Mouse (Mus musculus) neural tube, embryonic 15.5 days (tissue): ENCODE data around the gene Zic4. TPM values are rescaled to one million over a fixed set of nuclear protein-coding genes. Genes with fewer than 3 reads are reported as not detected.

Experiments used
- ATAC-seq: fragments of 200-750 bp; cut with Nextera tagmentation; 2 replicates; pipeline ENCODE4 v1.8.0; 2017; ENCODE audit warnings: mild to moderate bottlenecking, moderate TSS enrichment, moderate library complexity; ENCODE audit not compliant: low FRiP score
- H3K27ac ChIP-seq: fragments of 300-500 bp; sonication (generic); replicated peaks from 2 replicates; pipeline ENCODE4 v1.5.1; 2015; ENCODE audit warnings: mild to moderate bottlenecking, inconsistent platforms
- H3K27me3 ChIP-seq: fragments of 300-500 bp; sonication (generic); replicated peaks from 2 replicates; pipeline ENCODE4 v1.6.1; 2015; ENCODE audit warnings: inconsistent platforms
- H3K36me3 ChIP-seq: fragments of 300-500 bp; sonication (generic); 2 replicates; pipeline ENCODE4 v1.6.1; 2015; ENCODE audit warnings: inconsistent platforms
- H3K4me1 ChIP-seq: fragments of 300-500 bp; sonication (generic); 2 replicates; pipeline ENCODE4 v1.6.1; 2015; ENCODE audit warnings: inconsistent platforms
- H3K4me2 ChIP-seq: fragments of 300-500 bp; sonication (generic); 2 replicates; pipeline ENCODE4 v1.6.1; 2015; ENCODE audit warnings: inconsistent platforms, mild to moderate bottlenecking, moderate library complexity
- H3K4me3 ChIP-seq: fragments of 300-500 bp; sonication (generic); replicated peaks from 2 replicates; pipeline ENCODE4 v1.5.1; 2015; ENCODE audit warnings: mild to moderate bottlenecking, inconsistent platforms
- H3K9ac ChIP-seq: fragments of 300-500 bp; sonication (generic); replicated peaks from 2 replicates; pipeline ENCODE4 v1.6.1; 2015; ENCODE audit warnings: mild to moderate bottlenecking, inconsistent platforms
- H3K9me3 ChIP-seq: fragments of 300-500 bp; sonication (generic); replicated peaks from 2 replicates; pipeline ENCODE4 v1.6.1; 2016; ENCODE audit warnings: inconsistent platforms
- WGBS: fragments of 180-500 bp; shearing (Covaris S2); methylation state at CpG from one replicate; pipeline ENCODE4 v1.1.7; 2015; ENCODE audit warnings: mixed read lengths; 5-methylcytosine and 5-hydroxymethylcytosine counted together
- polyA plus RNA-seq: library from polyadenylated mRNA; unstranded; fragments of >200 nt; fragmentation: Nextera tagmentation; extraction: Ambion mirVana; gene quantifications from 2 replicates; pipeline ENCODE4 v1.2.1, GENCODE M21; 2015

The Zic4 gene
- polyA plus RNA-seq, 1 experiment from 2014 or later = 44.9 TPM

GRCm38 (mm10) chr9:91382111-91382379 lies 19.8 kb downstream of the Zic4 start:
- Histone ChIP-seq H3K4me1 (peaks cover 30% of the 10 kb centered on the region), H3K27ac (peak overlapping the region; percentile 95), H3K36me3 (no peaks in the 10 kb centered on the region), H3K9ac (peak overlapping the region; percentile 57), H3K4me2 (peak overlapping the region; percentile 71), H3K27me3 (peaks cover 51% of the 10 kb centered on the region), H3K4me3 (peak overlapping the region; percentile 49), H3K9me3 (no peaks in the 10 kb centered on the region)
- ATAC-seq = no peak
- WGBS = 2% methylated on average over 2 of the region's 2 CpGs

GRCm38 (mm10) chr9:91382471-91383255 lies 20.4 kb downstream of the Zic4 start:
- Histone ChIP-seq H3K36me3 (no peaks in the 10 kb centered on the region), H3K4me1 (peaks cover 34% of the 10 kb centered on the region), H3K27me3 (peaks cover 53% of the 10 kb centered on the region), H3K27ac (peak overlapping the region; percentile 95), H3K9ac (peak overlapping the region; percentile 37), H3K4me2 (peak overlapping the region; percentile 71), H3K9me3 (no peaks in the 10 kb centered on the region), H3K4me3 (peak overlapping the region; percentile 49)
- no peak for ATAC-seq
- 3% methylated on average over 24 of the region's 24 CpGs for WGBS

DNA sequence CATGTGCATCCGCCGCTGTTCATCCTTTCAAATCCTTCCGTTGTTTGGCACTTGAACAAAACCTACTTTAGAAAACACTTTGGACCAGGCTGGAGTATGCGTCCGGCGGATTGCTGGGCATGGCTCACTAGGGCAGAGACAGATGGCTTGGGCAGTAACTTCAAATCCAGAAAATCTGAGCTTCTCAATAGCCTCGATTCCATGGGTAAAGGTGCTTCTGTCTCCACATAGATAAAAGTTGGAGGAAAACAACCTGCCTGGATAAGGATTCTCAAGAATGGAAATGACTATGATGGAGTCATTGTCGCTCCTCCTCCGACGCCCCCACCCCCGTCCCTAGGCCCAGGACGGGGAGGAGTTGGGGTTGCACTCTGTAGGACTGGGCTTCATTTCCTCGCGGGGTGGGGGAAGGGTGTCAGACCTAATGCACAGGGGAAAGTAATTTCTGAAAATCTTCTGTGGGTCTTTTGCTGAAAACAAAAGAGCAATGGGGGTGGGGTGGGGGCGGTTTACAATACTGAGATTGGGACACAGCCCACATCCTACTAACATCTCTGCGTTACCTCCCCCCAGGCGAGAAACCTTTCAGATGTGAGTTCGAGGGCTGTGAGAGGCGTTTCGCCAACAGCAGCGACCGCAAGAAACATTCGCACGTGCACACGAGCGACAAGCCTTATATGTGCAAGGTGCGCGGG lies 21.4 kb downstream of the Zic4 start:
- peak overlapping the region; percentile 95 for H3K27ac ChIP-seq
- peak overlapping the region; percentile 71 for H3K4me2 ChIP-seq
- H3K36me3 ChIP-seq = no peaks in the 10 kb centered on the region
- H3K27me3 ChIP-seq = peaks cover 57% of the 10 kb centered on the region
- H3K9ac ChIP-seq = peak overlapping the region; percentile 37
- H3K4me1 ChIP-seq = peaks cover 28% of the 10 kb centered on the region
- 0 out of 2 replicates have a peak, but pooled peaks have one; percentile 2 for ATAC-seq
- H3K4me3 ChIP-seq = peak overlapping the region; percentile 49
- under 1% methylated on average over 28 of the region's 28 CpGs for WGBS
- H3K9me3 ChIP-seq = no peaks in the 10 kb centered on the region

DNA sequence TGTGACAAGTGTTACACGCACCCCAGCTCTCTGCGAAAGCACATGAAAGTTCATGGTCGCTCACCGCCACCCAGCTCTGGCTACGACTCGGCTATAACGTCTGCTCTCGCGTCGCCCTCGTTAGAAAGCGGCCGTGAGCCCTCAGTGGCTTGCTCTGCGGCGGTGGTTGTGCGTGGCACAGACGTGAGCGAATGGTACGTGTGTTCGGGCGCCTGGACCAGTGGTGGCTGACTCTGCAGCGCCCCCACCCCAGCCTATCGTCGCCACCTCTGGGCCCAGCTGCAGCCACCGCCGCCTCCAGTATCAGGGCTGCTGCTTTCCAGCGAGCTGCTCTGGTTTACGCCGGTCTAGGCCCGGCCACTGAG lies 21.9 kb downstream of the Zic4 start:
- peaks cover 23% of the 10 kb centered on the region for H3K4me1 ChIP-seq
- peak overlapping the region; percentile 71 for H3K4me2 ChIP-seq
- H3K27me3 ChIP-seq = peaks cover 58% of the 10 kb centered on the region
- peak overlapping the region; percentile 49 for H3K4me3 ChIP-seq
- no peaks in the 10 kb centered on the region for H3K36me3 ChIP-seq
- 1% methylated on average over 30 of the region's 30 CpGs for WGBS
- no peaks in the 10 kb centered on the region for H3K9me3 ChIP-seq
- peak overlapping the region; percentile 95 for H3K27ac ChIP-seq
- H3K9ac ChIP-seq = peak overlapping the region; percentile 37
- ATAC-seq = peak; percentile 46

DNA sequence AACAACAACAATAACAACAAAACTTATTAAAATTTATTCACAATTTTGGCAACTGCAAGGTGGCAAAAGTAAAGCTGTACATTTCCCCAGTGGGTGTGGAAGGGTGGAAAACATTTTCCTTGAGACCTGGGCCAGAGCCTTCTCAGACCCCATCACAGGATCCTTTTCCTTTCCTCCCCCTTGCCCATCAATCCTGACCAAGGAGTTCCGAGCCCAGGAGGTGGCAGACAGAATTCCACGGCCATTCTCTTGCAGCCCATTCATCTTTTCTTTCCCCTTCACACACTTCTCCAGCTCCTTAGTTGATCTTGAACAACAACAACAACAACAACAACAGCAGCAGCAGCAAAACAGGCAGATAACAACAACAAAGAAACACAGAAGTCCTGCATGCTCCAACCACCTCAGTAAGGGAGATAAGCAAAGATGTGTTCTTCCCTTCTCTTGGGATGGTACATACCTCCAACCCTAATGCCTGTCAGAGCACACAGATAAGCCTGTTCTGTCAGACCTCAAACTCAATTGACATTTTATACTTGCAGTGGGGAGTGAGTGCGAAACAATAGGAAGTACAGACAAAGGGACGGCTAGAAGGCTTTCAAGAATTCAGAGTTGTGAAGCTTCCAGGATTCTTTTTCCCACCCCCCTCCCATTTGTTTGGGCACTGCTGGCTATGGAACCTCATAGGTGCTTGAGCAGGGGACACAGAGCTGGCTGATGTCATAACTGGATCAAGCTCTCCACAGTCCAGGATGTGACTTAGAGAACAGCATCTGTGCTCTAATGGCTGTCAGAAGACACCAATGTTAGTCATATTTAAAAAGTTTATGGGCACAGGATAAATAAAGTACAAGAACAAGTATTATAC lies 22.7 kb downstream of the Zic4 start:
- Histone ChIP-seq H3K36me3 (no peaks in the 10 kb centered on the region), H3K4me1 (peaks cover 20% of the 10 kb centered on the region), H3K9me3 (no peaks in the 10 kb centered on the region), H3K4me3 (no peak overlapping the region), H3K27me3 (peaks cover 62% of the 10 kb centered on the region), H3K9ac (no peak overlapping the region), H3K4me2 (no peak overlapping the region), H3K27ac (peak overlapping the region; percentile 95)
- WGBS = 15% methylated on average over 4 of the region's 4 CpGs
- no peak for ATAC-seq

- WGBS = 6% methylated on average over 8 of the region's 8 CpGs
Observed at GRCm38 (mm10) chr9:91385561-91386430, 23.6 kb downstream of the Zic4 start.

GRCm38 (mm10) chr9:91386502-91386890 lies 24.3 kb downstream of the Zic4 start:
- Histone ChIP-seq H3K4me2 (peak overlapping the region; percentile 44), H3K36me3 (no peaks in the 10 kb centered on the region), H3K4me3 (peak overlapping the region; percentile 19; the same call in 1 of the 2 replicates), H3K27ac (peak overlapping the region; percentile 95), H3K4me1 (peaks cover 17% of the 10 kb centered on the region), H3K27me3 (peaks cover 67% of the 10 kb centered on the region), H3K9ac (0 out of 2 replicates have a peak overlapping the region, but pooled peaks have one; percentile 5), H3K9me3 (no peaks in the 10 kb centered on the region)
- WGBS = 5% methylated on average over 17 of the region's 17 CpGs
- no peak for ATAC-seq

More at GRCm38 (mm10) chr9:91385561-91386430, 23.6 kb downstream of the Zic4 start:
- ATAC-seq = no peak
- no peaks in the 10 kb centered on the region for H3K9me3 ChIP-seq
- H3K36me3 ChIP-seq = no peaks in the 10 kb centered on the region
- peak overlapping the region; percentile 44 for H3K4me2 ChIP-seq
- no peak overlapping the region for H3K9ac ChIP-seq
- peak overlapping the region; percentile 95 for H3K27ac ChIP-seq
- H3K4me1 ChIP-seq = peaks cover 20% of the 10 kb centered on the region
- no peak overlapping the region for H3K4me3 ChIP-seq
- H3K27me3 ChIP-seq = peaks cover 65% of the 10 kb centered on the region

DNA sequence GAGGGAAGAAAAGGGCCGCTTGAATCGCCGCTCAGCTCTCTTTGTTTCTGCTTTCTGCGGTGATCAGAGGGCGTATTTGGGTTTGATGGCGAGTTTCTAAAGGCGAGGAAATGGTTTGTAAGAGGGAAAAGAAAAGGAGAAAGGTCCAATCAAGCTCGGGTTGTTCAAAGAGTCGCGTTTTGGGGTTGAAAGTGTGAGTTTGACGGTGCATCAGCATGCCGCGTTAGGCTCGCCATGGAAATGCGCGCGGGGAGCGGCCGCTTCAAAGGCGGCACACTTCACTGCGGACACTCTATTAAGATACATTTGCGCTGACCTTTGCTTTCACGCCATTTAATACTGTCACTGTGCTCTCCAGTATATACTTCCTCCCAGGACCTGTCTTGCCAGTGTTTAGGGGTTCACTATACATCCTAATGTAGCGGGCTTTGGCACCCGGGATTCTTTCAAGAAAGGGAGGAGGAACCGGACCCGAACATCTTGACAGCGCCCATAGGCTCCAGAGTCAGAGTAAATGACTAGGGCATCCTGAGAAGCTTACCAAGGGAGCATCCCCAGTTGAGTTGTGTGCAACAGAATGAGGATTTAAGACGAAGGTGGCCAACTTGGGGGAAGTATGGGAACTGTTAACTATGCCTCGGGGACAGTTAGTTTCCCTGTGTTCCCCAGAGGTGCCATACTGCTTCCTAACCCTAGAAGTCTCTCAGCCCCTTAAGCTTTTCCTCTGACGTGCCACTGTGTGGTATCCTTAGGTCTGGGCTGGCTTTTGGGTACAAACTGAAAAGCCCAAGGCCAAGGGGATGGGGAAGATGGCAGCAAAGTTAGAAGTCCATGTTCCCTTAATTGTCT lies 24.9 kb downstream of the Zic4 start:
- H3K9ac ChIP-seq = 0 out of 2 replicates have a peak overlapping the region, but pooled peaks have one; percentile 5
- H3K36me3 ChIP-seq = no peaks in the 10 kb centered on the region
- peak overlapping the region; percentile 44 for H3K4me2 ChIP-seq
- peak overlapping the region; percentile 95 for H3K27ac ChIP-seq
- H3K27me3 ChIP-seq = peaks cover 73% of the 10 kb centered on the region
- peak overlapping the region; percentile 19; the same call in 1 of the 2 replicates for H3K4me3 ChIP-seq
- peaks cover 16% of the 10 kb centered on the region for H3K4me1 ChIP-seq
- 5% methylated on average over 31 of the region's 31 CpGs for WGBS
- H3K9me3 ChIP-seq = no peaks in the 10 kb centered on the region
- no peak for ATAC-seq

DNA sequence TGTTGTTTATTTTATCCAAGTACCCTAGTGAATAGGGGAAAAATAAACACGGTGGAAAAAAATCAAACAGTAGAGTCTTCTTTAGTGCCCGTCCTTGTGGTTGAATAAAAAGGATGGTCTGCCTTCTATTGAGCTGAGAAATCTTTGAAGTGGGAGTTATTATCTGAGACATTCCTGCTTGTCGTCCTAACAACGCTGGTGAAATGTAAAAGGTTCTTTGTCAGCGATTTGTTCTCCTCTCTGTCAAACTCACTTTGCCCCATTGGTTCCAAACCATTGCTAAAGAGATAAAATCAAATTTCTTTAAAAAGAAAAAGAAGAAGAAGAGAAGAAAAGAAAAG lies 25.5 kb downstream of the Zic4 start:
- WGBS = 11% methylated on average over 5 of the region's 5 CpGs
- no peak for ATAC-seq
- no peaks in the 10 kb centered on the region for H3K9me3 ChIP-seq
- H3K4me3 ChIP-seq = no peak overlapping the region
- no peak overlapping the region for H3K9ac ChIP-seq
- peak overlapping the region; percentile 44 for H3K4me2 ChIP-seq
- peak overlapping the region; percentile 95 for H3K27ac ChIP-seq
- no peaks in the 10 kb centered on the region for H3K36me3 ChIP-seq
- H3K4me1 ChIP-seq = peaks cover 16% of the 10 kb centered on the region
- H3K27me3 ChIP-seq = peaks cover 73% of the 10 kb centered on the region

- H3K9me3 ChIP-seq = no peaks in the 10 kb centered on the region
- WGBS = 11% methylated on average over 4 of the region's 4 CpGs
- H3K4me2 ChIP-seq = no peak overlapping the region
- H3K27ac ChIP-seq = 0 out of 2 replicates have a peak overlapping the region, but pooled peaks have one; percentile 20
- ATAC-seq = no peak
- H3K4me1 ChIP-seq = peaks cover 16% of the 10 kb centered on the region
- no peak overlapping the region for H3K4me3 ChIP-seq
- H3K36me3 ChIP-seq = no peaks in the 10 kb centered on the region
- no peak overlapping the region for H3K9ac ChIP-seq
- H3K27me3 ChIP-seq = peaks cover 76% of the 10 kb centered on the region
Observed at GRCm38 (mm10) chr9:91388173-91388572, 26.0 kb downstream of the Zic4 start.
